Mouse (Mus musculus): ENCODE results near the gene Ephx4.

- TF ChIP-seq CTCF (conservative IDR thresholded peaks at IDR 0.05; ENCODE audit: insufficient read depth, insufficient read length, low read depth, low read length) (no peak), POLR2A (IDR thresholded peaks at IDR 0.05; ENCODE audit: low read depth, low read length) (no peak)
Measured at GRCm38 (mm10) chr5:107466501-107466900, 64.0 kb downstream of the Ephx4 start.
